Mouse (Mus musculus): Measurements from ENCODE around the gene Vps9d1. TPM values are rescaled to one million over a fixed set of nuclear protein-coding genes. Genes with fewer than 3 reads are reported as not detected.
"Not testable (repeated sequence)": the region's sequence is repeated elsewhere in the genome, so short reads cannot be mapped to it uniquely, and the experiment has no call there.

The Vps9d1 gene
- polyA plus RNA-seq, 1 experiment from 2014 or later: 65.8 TPM

- H3K9me3 ChIP-seq (ENCODE audit: control insufficient read depth, low read length): no peaks in the 10 kb centered on the region
- H3K4me1 ChIP-seq (ENCODE audit: control insufficient read depth, insufficient read depth, low read length): peaks cover 14% of the 10 kb centered on the region
- H3K27ac ChIP-seq (ENCODE audit: low read depth, low read length): peak overlapping the region; percentile 4; the same call in 1 of the 2 replicates
- H3K4me2 ChIP-seq (ENCODE audit: low read depth, low read length): peak overlapping the region; percentile 71
- H3K27me3 ChIP-seq (ENCODE audit: control insufficient read depth, insufficient read depth, low read length): no peaks in the 10 kb centered on the region
- peak overlapping the region; percentile 97 for H3K9ac ChIP-seq (replicated peaks; ENCODE audit: low read depth, low read length)
- peak; percentile 29 for ATAC-seq (ENCODE audit: low read depth)
- H3K36me3 ChIP-seq (ENCODE audit: control insufficient read depth, insufficient read depth, low read length): peaks cover 18% of the 10 kb centered on the region
- 19% methylated on average over 22 of the region's 22 CpGs for WGBS
- peak overlapping the region; percentile 92 for H3K4me3 ChIP-seq (ENCODE audit: low read depth, low read length)
These were observed 40.9 kb downstream of the Vps9d1 start for GRCm38 (mm10) chr8:123213118-123213772.

- peak; percentile 94 for ATAC-seq (ENCODE audit: low read depth)
- peaks cover 14% of the 10 kb centered on the region for H3K4me1 ChIP-seq (ENCODE audit: control insufficient read depth, insufficient read depth, low read length)
- peak within 1 kb of the TSS; percentile 4; the same call in 1 of the 2 replicates for H3K27ac ChIP-seq (ENCODE audit: low read depth, low read length)
- H3K36me3 ChIP-seq (ENCODE audit: control insufficient read depth, insufficient read depth, low read length): peaks cover 18% of the 10 kb centered on the region
- H3K27me3 ChIP-seq (ENCODE audit: control insufficient read depth, insufficient read depth, low read length): no peaks in the 10 kb centered on the region
- H3K4me3 ChIP-seq (ENCODE audit: low read depth, low read length): peak within 1 kb of the TSS; percentile 92
- peak within 1 kb of the TSS; percentile 71 for H3K4me2 ChIP-seq (ENCODE audit: low read depth, low read length)
- H3K9me3 ChIP-seq (ENCODE audit: control insufficient read depth, low read length): no peaks in the 10 kb centered on the region
- H3K9ac ChIP-seq (replicated peaks; ENCODE audit: low read depth, low read length): peak within 1 kb of the TSS; percentile 97
- 1% methylated on average over 73 of the region's 76 CpGs for WGBS
These were observed 41.6 kb downstream of the Vps9d1 start, which contains the start of the genes Chmp1a and Spata33 for GRCm38 (mm10) chr8:123212321-123213117. Gene Chmp1a (minus strand): TSS chr8:123212763. Gene Spata33 (plus strand): TSS chr8:123212832.

GRCm38 (mm10) chr8:123211876-123212275 is 42.3 kb downstream of the Vps9d1 start:
- peak overlapping the region; percentile 71 for H3K4me2 ChIP-seq (ENCODE audit: low read depth, low read length)
- 47% methylated on average over 10 of the region's 10 CpGs for WGBS
- peak overlapping the region; percentile 92 for H3K4me3 ChIP-seq (ENCODE audit: low read depth, low read length)
- H3K27me3 ChIP-seq (ENCODE audit: control insufficient read depth, insufficient read depth, low read length): no peaks in the 10 kb centered on the region
- peak overlapping the region; percentile 97 for H3K9ac ChIP-seq (replicated peaks; ENCODE audit: low read depth, low read length)
- ATAC-seq (ENCODE audit: low read depth): no peak
- no peak overlapping the region for H3K27ac ChIP-seq (ENCODE audit: low read depth, low read length)
- H3K4me1 ChIP-seq (ENCODE audit: control insufficient read depth, insufficient read depth, low read length): peaks cover 14% of the 10 kb centered on the region
- H3K9me3 ChIP-seq (ENCODE audit: control insufficient read depth, low read length): no peaks in the 10 kb centered on the region
- peaks cover 24% of the 10 kb centered on the region for H3K36me3 ChIP-seq (ENCODE audit: control insufficient read depth, insufficient read depth, low read length)

- Histone ChIP-seq H3K9ac (replicated peaks; ENCODE audit: low read depth, low read length) (no peak overlapping the region), H3K4me1 (ENCODE audit: control insufficient read depth, insufficient read depth, low read length) (no peaks in the 10 kb centered on the region), H3K27ac (ENCODE audit: low read depth, low read length) (no peak overlapping the region), H3K36me3 (ENCODE audit: control insufficient read depth, insufficient read depth, low read length) (peaks cover 16% of the 10 kb centered on the region), H3K27me3 (ENCODE audit: control insufficient read depth, insufficient read depth, low read length) (no peaks in the 10 kb centered on the region), H3K4me3 (ENCODE audit: low read depth, low read length) (no peak overlapping the region), H3K4me2 (ENCODE audit: low read depth, low read length) (no peak overlapping the region), H3K9me3 (ENCODE audit: control insufficient read depth, low read length) (no peaks in the 10 kb centered on the region)
- ATAC-seq (ENCODE audit: low read depth): no peak
- 89% methylated on average over 3 of the region's 3 CpGs for WGBS
These were observed 50.6 kb downstream of the Vps9d1 start for GRCm38 (mm10) chr8:123203571-123203970.

- H3K4me2 ChIP-seq (ENCODE audit: low read depth, low read length): no peak overlapping the region
- H3K4me1 ChIP-seq (ENCODE audit: control insufficient read depth, insufficient read depth, low read length): no peaks in the 10 kb centered on the region
- no peak overlapping the region for H3K27ac ChIP-seq (ENCODE audit: low read depth, low read length)
- no peaks in the 10 kb centered on the region for H3K27me3 ChIP-seq (ENCODE audit: control insufficient read depth, insufficient read depth, low read length)
- H3K4me3 ChIP-seq (ENCODE audit: low read depth, low read length): no peak overlapping the region
- no peak overlapping the region for H3K9ac ChIP-seq (replicated peaks; ENCODE audit: low read depth, low read length)
- ATAC-seq (ENCODE audit: low read depth): peak; percentile 11; the same call in 1 of the 2 replicates
- H3K36me3 ChIP-seq (ENCODE audit: control insufficient read depth, insufficient read depth, low read length): peaks cover 11% of the 10 kb centered on the region
- 20% methylated on average over 5 of the region's 5 CpGs for WGBS
- H3K9me3 ChIP-seq (ENCODE audit: control insufficient read depth, low read length): no peaks in the 10 kb centered on the region
These were observed 51.9 kb downstream of the Vps9d1 start for GRCm38 (mm10) chr8:123202288-123202687.

GRCm38 (mm10) chr8:123199864-123200263 is 54.3 kb downstream of the Vps9d1 start:
- Histone ChIP-seq H3K4me3 (ENCODE audit: low read depth, low read length) (no peak overlapping the region), H3K36me3 (ENCODE audit: control insufficient read depth, insufficient read depth, low read length) (no peaks in the 10 kb centered on the region), H3K27ac (ENCODE audit: low read depth, low read length) (no peak overlapping the region), H3K4me2 (ENCODE audit: low read depth, low read length) (no peak overlapping the region), H3K4me1 (ENCODE audit: control insufficient read depth, insufficient read depth, low read length) (no peaks in the 10 kb centered on the region), H3K9ac (replicated peaks; ENCODE audit: low read depth, low read length) (no peak overlapping the region), H3K9me3 (ENCODE audit: control insufficient read depth, low read length) (no peaks in the 10 kb centered on the region), H3K27me3 (ENCODE audit: control insufficient read depth, insufficient read depth, low read length) (no peaks in the 10 kb centered on the region)
- WGBS: 75% methylated on average over 14 of the region's 14 CpGs
- ATAC-seq (ENCODE audit: low read depth): no peak

GRCm38 (mm10) chr8:123197016-123197415 is 57.1 kb downstream of the Vps9d1 start:
- H3K27ac ChIP-seq (ENCODE audit: low read depth, low read length); H3K27me3 ChIP-seq (ENCODE audit: control insufficient read depth, insufficient read depth, low read length); H3K36me3 ChIP-seq (ENCODE audit: control insufficient read depth, insufficient read depth, low read length); H3K4me3 ChIP-seq (ENCODE audit: low read depth, low read length); H3K4me1 ChIP-seq (ENCODE audit: control insufficient read depth, insufficient read depth, low read length); H3K9ac ChIP-seq (replicated peaks; ENCODE audit: low read depth, low read length); H3K9me3 ChIP-seq (ENCODE audit: control insufficient read depth, low read length); H3K4me2 ChIP-seq (ENCODE audit: low read depth, low read length); ATAC-seq (ENCODE audit: low read depth): not testable (repeated sequence)
- 71% methylated on average over 5 of the region's 5 CpGs for WGBS

GRCm38 (mm10) chr8:123193771-123194170 is 60.4 kb downstream of the Vps9d1 start:
- H3K27ac ChIP-seq (ENCODE audit: low read depth, low read length): no peak overlapping the region
- H3K4me1 ChIP-seq (ENCODE audit: control insufficient read depth, insufficient read depth, low read length): no peaks in the 10 kb centered on the region; the same call in 1 of the 2 replicates
- no peaks in the 10 kb centered on the region for H3K36me3 ChIP-seq (ENCODE audit: control insufficient read depth, insufficient read depth, low read length)
- no peaks in the 10 kb centered on the region for H3K9me3 ChIP-seq (ENCODE audit: control insufficient read depth, low read length)
- H3K27me3 ChIP-seq (ENCODE audit: control insufficient read depth, insufficient read depth, low read length): no peaks in the 10 kb centered on the region
- 72% methylated on average over 9 of the region's 9 CpGs for WGBS
- H3K4me3 ChIP-seq (ENCODE audit: low read depth, low read length): no peak overlapping the region
- no peak for ATAC-seq (ENCODE audit: low read depth)
- no peak overlapping the region for H3K9ac ChIP-seq (replicated peaks; ENCODE audit: low read depth, low read length)
- H3K4me2 ChIP-seq (ENCODE audit: low read depth, low read length): no peak overlapping the region
